Mouse (Mus musculus) urinary bladder, postnatal 25 days (tissue): Measurements from ENCODE around the gene Zfp367.
A peak's percentile ranks its signal among the peaks of the same experiment; 100 is the strongest.

Experiments
- DNase-seq: peaks from one replicate; pipeline ENCODE4 v3.0.0; 2022; ENCODE audit warnings: low spot score

Gene Zfp367

DNA sequence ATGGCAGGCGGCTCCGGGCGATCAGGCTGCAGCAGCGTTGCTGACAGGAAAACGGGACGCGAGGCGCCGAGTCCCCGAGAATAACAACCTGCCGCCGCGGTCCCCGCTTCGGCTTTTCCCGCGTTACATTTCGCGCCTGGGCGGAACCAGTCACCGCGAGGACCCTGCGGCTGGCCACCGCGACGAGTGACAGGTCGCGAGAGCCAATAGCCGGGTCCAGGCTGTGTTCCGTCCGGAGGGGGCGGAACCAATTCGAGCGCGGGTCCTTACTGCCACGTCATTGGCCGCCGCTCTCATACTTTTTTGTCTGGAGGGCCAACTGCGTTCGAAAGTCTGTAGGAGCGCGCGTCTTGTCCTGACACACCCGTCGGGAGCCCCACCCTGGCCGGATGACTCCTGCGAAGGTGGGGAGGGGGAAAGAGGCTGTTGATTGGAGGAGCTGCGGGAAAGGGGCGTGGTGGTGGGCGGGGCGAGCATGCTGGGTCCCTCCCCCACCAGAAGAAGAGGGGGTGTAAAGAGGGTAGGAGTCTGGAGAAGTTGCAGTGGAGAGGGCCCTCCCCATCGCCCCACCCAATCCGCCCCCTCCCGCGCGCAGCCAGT, at the start of gene Zfp367:
TSS of gene Zfp367 (minus strand) at position 120 of the 600 bp plus-strand sequence.
- DNase-seq = peak; percentile 96

DNA sequence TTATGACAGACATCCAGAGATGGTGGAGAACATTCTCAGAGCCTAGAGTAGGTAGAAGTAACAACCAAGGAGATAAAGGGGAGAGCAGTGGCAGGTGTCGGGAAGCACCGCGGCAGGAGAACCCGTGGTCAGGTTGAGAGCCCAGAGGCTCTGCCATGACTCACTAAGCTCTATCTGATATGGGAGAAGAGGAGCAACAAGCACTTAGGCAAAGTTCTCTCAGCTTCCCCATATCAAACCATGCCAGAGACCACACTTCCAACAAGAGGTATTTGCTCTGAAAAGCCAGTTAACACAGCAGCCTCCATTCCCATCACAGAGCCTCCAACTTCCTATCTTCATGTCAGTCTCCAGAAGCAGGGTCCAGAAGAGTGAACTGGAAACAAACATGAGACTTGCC, 47.9 kb upstream of the Zfp367 start:
- no peak for DNase-seq

DNA sequence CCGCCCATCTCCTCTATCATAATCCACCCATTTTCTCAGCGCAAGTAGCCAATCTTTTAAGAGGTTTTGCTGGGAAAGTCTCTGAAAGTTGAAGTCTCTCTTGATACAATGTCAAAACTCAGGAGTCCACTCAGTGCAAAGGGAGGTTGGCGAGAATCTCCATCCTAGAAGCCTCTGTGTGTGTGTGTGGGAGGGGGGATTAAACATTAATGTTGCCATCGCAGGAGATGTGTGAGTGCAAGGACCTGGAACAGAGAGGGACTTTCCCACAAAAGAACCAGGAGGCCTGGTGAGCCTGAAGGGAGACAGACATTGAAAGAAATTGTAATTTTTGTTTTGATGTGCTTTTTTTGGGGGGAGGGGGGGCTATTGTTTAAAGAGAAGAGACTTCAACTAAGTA, 45.3 kb upstream of the Zfp367 start:
- no peak for DNase-seq

DNA sequence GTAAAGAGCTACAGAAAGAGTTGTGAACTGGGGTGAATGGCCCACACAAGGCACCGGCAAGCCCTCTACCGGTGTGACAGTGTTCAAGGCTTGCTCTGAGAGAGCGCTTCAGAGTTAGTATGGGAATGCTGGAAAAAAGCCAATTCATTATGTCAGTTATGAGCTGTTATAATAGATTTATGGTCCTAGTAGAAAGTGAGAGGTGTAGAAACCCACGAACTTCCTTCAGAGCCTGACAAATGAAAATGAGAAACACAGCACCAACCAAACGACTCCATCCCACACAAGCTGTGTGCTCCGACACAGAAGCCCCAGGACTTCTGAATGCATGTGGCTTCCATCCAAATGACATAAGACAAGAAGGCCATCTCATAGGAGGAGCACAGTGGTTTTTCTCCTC, 44.9 kb upstream of the Zfp367 start:
- DNase-seq = no peak

DNA sequence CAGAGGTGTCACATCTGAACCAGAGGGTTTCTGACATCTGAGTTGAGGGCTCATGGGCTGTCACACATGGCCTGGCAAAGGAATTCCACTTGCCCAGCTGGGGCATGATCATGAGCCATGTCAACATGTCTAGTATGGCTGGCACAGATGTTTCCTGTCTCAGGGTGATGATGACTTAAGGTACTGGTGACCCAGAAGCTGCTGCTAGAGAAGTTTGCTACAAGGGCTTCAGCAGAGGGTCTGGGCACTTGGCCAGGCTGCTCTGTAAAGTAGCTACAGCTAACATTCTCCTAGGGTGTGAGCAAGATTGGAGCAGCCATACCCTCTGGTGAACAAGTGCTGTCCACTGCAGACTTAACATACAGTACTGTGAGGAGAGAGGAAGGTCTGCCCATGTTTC, 34.1 kb upstream of the Zfp367 start:
- DNase-seq = no peak

DNA sequence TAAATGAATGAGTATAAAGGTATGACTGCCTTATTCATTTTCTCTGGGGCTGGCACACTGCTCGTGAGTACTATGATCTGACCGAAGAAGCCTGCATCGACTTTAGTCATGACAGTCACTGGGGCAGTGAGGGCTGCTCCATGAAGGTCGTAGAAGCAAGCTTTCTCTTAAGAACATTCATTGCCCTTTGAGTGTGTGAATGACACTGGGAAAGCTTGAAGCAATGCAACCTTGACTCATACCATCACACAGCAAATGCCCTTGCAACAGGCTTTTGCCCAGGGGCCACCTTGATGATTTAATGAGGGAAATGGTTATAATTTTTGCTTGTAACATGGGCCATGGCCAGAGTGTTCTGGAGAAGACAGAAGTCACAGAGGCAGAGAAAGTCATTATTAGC, 33.5 kb upstream of the Zfp367 start:
- no peak for DNase-seq

DNA sequence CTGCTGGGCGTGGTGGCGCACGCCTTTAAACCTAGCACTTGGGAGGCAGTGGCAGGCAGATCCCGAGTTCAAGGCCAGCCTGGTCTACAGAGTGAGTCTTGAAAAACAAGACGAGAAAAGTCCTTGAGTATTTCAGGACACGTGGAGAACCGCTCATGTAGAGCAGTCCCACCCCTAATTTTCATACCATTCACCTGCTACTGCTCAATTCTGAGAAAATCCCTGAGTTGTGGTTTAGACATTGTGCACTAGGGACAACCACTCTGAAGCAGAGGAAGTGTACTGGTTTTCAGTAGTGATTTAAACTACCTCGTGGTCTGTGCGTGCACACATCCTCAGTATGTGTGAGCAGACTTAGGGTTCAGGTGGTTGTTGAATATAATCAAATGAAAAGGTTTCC, 32.6 kb upstream of the Zfp367 start:
- DNase-seq = no peak

DNA sequence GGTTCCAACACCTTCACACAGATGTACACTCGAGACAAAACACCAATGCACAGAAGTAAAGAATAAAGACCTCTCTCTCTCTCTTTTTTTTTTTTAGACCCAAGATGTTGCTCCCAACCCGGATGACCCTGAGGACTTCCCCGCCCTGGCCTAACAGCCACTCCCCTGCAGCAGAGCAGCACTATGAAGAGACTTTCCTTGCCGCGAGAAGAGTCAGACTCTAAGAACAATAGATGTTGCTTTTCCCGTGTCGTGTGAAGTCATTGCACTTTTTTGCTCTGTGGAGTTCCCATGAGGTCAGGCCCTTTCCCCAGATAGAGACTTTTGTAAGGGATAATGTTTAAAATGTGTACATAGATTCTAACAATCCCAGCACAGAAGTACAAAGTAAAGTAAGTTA, 32.2 kb upstream of the Zfp367 start:
- no peak for DNase-seq

DNA sequence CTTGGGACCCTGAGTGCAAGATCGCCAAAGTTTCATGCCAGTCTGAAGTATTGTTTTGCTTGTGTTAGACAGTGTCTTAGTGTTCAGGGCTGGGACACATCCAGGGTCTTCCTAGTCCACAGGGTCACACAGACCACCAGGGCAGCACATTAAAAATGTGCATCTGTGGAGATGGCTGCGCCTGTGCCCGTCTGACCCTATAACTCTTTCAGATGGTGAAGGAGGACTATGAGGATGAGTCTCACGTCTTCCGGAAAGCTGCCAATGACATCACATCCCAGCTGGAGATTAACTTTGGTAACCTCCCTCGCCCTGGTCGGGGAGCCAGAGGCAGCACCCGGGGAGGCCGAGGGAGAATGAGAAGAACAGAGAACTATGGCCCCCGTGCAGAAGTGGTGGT, 31.4 kb upstream of the Zfp367 start:
- DNase-seq = no peak

DNA sequence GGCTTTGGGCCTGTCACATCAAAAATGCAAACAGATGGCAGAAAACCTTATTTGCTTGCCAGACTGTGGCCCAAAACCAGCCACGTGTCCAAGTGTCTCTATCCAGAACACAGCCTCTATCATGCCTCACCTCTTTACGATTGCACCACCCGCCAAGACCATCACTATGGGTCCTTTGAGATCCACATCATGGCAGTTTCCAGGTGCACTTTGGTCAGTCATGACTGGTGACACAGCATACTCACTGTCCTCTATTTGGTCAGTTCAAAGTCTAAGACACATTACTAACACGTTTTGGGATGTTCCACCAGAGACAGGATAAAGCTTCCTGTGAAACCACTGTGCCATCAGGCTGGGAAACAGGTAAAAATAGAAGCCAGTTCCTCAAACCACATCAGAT, 30.6 kb upstream of the Zfp367 start:
- no peak for DNase-seq

DNA sequence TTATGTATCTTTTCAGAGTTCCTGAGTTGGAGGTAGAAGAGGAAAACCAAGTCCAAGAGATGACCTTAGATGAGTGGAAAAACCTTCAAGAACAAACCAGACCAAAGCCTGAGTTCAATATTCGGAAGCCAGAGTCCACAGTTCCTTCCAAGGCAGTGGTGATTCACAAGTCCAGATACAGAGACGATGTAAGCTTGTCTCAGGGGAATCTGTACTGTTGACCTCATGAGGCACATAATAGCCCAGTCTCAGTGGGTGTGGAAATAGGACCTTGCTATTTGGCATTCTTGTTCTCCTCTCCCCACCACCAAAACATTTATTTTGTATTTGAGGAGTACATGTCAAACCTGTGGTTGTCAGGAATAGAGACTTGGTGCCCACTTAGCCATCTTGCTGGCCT, 29.1 kb upstream of the Zfp367 start:
- no peak for DNase-seq

DNA sequence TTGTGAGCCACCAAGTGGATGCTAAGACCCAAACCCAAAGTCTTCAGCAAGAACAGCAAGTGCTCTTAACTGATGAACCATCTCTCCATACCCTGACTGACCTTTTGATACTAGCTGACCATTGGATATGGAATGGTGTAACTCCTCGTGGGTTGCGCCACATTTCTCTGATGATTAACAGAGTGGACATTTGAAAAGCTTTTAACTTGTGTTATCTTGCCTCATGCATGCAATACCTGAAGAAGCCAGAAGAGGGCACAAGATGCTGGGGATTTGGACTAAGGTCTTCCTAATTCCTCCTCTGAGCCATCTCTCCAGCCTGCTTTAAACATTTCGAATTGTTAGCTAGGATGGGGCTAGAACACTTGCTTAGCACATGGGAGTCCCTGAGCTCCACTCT, 27.9 kb upstream of the Zfp367 start:
- peak; percentile 51 for DNase-seq

DNA sequence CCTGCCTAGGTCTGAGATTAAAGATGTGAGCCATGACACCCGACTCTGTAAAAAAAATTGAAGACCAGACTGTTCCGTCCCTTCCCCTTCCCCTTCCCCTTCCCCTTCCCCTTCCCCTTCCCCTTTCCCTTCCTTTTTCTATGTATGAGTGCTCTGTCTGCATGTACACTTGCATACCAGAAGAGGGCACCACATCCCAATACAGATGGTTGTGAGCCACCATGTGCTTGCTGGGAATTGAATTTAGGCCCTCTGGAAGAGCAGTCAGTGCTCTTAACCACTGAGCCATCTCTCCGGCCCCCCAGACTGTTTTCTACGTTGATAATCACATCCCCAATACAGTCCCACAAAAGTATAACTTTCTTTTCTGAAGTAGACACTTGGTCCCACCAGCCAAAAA, 27.3 kb upstream of the Zfp367 start:
- no peak for DNase-seq

DNA sequence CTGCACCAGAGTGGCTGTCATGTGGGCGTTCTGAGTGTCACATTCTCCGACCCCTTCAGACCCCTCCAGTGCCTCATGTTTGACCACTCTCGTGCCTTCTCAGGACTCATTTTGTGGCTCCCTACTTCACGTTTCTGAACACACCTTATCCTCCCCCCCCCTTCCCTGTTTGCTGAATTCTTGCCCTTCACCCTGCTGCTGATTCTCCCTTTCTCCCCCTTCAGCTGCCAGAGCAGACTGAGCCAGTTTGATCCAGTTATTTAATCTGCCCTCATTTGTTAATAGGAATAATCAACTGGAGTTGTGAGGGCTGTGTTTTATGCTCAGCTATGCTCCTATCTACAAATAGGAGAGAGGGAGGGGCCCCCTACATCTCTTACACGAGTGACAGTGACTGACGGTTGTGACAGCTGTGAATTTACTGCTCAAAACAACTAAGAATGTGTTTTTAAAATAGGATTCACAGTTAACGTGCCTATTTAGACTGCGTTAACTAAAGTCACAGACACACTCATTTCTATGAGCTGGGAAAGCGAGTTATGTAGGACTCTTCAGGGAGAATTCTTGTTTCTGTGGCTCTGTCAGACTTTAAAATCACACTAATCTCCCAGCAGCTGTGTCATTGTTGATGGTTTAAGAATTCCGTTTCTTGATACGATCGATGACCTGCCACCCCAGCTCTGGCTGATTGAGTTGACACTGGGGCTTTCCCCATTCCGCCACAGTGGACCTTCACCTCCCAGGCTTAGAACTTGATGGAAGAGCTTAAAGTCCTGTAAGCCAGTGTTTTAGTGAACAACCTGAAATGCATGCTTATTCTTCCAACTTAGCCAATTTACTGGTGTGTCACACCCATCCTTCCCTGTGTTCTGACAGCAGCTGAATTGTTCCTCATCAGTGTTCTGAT, 26.0 kb upstream of the Zfp367 start:
- no peak for DNase-seq

DNA sequence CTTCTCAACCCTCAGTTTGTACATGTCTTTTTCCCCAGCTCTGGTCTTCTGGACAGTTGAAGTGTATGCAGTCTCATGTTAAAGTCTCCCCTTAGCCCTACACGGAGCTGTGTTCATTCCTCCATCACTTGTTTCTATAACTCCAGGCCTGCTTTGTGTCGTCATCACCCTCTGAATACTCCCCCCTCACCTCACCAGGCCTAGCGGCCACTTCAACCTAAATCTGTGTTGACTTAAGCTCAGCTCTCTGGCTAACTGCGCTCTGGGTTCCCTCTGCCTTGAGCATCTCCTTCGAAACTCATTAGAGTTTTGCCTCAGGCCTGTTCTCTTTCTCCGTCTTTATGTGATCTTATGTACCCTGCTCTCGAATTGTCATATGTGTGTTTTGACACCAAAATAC, 25.0 kb upstream of the Zfp367 start:
- no peak for DNase-seq

DNA sequence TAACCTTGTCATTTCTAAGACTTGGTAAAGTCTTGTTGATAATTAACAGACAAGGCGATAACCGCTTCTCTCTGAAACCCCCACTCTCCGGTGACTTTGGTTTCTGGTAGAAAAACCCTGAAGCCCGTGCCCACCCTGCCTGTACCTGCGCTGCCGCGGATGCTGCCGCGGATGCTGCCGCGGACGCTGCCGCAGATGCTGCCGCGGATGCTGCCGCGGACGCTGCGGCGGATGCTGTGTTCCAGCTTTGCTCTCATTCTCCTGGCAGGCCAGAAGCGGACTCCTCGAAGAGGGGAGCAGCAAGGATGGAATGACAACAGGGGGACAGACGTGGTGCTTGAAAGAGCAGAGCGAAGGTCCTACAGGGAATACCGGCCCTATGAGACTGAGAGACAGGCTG, 16.7 kb upstream of the Zfp367 start:
- no peak for DNase-seq

DNA sequence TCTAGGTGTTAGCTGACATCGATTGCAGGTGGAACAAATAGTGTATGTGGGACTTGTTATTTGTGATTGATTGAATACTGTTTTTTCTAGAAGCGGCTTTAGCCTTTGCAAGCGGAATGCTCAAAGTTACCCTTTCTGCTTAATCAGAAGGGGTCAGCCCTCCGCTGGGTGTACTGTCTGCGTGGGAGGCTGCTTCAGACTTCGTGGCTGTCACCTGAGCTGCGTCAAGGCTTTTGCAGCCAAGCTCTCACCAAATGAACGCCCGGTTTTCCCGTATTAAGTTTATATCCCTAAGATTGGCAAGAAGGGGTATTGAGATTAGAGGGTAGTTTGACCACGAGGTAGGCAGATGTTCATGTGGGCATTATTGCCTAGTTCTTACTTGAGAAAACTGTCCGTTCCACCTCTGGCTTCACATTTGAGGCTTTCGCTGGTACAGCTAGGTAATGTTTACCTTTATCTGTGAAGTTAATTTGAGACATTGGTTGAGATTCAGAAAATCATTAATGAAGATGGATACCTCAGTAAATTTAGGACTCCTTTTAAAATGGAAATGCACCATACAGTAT, 10.2 kb upstream of the Zfp367 start:
- DNase-seq = no peak

DNA sequence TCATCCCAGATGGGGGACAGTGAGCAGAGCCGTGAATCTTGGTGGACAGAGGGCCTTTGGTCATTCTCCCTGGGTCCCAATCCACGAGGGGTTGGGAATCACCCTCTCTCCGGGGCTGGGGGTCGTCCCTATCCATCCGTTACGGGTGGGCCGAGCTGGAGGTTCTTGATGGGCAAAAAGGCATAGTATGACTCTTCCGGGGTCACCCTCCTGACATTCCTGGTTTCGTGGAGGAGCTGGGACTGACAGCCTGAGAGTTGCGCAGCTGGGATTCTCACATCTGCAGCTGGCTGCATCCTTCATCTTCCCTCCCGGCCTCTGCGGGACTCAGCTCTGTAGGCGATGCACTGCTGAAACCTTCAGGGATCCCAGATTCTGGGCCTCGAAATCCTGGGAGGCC, 9.6 kb upstream of the Zfp367 start:
- no peak for DNase-seq

DNA sequence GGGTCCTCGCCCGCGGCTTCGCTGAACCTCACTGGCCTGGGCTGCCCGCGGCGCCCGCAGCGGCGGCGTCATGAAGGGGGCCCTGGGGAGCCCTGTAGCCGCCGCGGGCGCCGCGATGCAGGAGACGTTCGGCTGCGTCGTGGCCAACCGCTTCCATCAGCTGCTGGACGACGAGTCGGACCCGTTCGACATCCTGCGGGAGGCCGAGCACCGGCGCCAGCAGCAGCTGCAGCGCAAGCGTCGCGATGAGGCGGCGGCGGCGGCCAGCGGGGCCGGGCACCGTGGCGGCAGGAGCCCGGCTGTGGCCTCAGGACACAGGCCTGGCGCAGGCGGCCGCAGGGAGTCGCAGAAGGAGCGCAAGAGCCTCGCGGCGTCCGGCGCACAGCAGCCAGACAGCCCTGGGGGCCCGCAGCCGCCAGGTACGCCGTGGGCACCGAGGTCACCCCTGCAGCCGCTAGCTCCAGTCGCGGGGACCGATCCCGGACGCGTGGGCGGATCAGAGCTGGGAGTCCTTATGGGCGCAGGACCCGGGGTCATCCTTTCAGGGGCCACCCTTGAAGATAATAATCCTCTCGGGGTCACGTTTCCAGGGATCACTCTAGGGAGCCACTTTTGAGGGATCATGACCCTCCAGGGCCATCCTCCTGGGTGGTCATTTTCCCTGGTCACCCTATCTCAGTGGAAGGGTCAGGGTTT, 9.1 kb upstream of the Zfp367 start:
- no peak for DNase-seq

DNA sequence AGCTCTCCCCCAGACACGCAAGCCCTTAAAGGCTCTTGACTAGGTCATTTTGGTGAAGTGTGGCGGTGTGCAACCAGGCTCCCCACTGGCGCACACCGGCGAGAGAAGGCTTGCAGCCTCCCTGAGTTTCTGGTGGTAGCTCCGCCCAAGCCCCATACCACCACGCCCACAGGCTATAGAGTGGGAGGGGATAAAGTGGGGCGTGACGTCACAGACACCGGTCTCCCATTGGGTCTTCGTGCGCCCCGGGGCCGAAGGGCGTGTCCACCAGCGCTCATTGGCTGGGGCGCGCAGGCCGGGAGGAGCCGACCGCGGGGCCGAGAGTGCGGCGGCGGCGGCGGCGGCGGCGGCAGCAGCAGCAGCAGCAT, 8.5 kb upstream of the Zfp367 start, which contains the start of gene Habp4:
TSS of gene Habp4 (plus strand) at position 277 of the 368 bp plus-strand sequence.
- DNase-seq = peak; percentile 96

DNA sequence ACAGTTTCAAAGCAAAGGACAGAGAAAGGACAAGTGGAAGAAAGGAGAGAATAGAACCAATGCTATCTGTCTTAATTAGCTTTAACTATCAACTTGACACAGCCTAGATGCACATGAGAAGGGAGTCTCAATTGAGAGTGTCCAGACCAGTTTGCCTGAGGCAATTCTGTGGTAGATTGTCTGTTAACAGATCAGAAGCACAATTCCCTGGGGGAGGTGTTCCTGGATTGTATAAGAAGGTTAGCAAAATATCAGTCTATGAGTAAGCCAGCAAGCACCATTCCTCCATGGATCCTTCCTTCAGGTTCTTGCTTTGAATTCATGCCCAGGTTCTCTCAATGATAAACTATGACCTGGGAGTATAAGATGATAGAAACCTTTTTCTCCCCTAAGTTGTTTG, 4.0 kb upstream of the Zfp367 start:
- DNase-seq = no peak

DNA sequence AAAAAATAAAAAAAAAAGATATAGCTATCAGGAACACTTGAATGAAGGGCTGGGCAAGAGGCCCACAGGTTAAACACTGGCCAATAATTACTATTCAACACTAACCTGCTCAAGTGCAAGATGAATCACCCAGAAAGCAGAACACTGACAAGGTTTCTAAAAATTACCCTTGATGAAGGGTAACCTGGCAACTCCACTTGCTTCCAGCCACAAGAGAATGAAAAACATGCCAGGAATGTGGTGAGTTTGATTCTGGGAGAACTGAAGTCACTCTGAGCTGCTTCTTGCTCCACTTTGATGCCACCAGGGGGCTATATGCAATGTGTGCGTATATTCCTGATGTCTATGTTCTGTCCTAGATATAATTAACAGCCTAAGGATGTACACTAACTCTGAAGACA, 2.2 kb upstream of the Zfp367 start:
- no peak for DNase-seq

DNA sequence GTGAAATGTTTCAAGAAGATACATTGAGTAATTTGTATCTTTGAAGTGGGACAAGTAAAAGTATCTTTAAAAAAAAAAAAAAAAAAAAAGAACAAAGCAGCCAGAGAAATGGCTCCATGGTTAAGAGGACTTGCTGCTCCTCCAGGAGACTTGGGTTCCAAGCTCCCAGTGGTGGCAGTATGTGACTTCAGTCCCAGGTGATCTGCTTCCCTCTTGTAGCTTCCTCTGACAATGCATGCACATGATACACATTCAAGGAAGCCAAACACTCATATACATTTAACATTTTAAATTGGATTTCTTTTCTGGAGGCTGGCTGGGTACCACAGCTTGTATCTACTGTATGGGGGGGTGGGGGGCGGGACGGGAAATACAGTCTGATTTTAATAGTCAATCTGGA, 1.6 kb upstream of the Zfp367 start:
- DNase-seq = no peak
